Mouse (Mus musculus) MEL (cell line): ENCODE data around the gene Znrf1.

ENCODE experiments used
- CTCF ChIP-seq, 3 experiments: IDR thresholded peaks in 2 of 3; conservative IDR thresholded peaks in 1 of 3; 2 replicates each; pipeline ENCODE4 v1.5.1; 2011 to 2012; ENCODE audit warnings: low read length in 3 of 3, low read depth in 2 of 3, mild to moderate bottlenecking in 2 of 3, improper control_type of control experiment in 1 of 3, inconsistent platforms in 1 of 3, mixed read lengths in 1 of 3, moderate library complexity in 1 of 3; ENCODE audit not compliant: control insufficient read depth in 1 of 3, insufficient read depth in 1 of 3, poor library complexity in 1 of 3, severe bottlenecking in 1 of 3
- E2F4 ChIP-seq: IDR thresholded peaks from 2 replicates; pipeline ENCODE4 v1.6.1; 2011; ENCODE audit warnings: low read depth, low read length, improper control_type of control experiment, borderline replicate concordance
- GABPA ChIP-seq: IDR thresholded peaks from 2 replicates; pipeline ENCODE4 v1.6.1; 2012; ENCODE audit warnings: low read depth, mild to moderate bottlenecking, inconsistent platforms, low read length, improper control_type of control experiment, moderate library complexity
- GATA1 ChIP-seq: IDR thresholded peaks from 2 replicates; pipeline ENCODE4 v1.6.1; 2011; ENCODE audit warnings: low read depth, low read length, improper control_type of control experiment
- NELFE ChIP-seq: IDR thresholded peaks from 2 replicates; pipeline ENCODE4 v1.6.1; 2011; ENCODE audit warnings: low read depth, low read length, improper control_type of control experiment
- TCF12 ChIP-seq: IDR thresholded peaks from 2 replicates; pipeline ENCODE4 v1.6.1; 2014; ENCODE audit warnings: low read depth, mild to moderate bottlenecking, inconsistent platforms, low read length, improper control_type of control experiment, moderate library complexity

DNA sequence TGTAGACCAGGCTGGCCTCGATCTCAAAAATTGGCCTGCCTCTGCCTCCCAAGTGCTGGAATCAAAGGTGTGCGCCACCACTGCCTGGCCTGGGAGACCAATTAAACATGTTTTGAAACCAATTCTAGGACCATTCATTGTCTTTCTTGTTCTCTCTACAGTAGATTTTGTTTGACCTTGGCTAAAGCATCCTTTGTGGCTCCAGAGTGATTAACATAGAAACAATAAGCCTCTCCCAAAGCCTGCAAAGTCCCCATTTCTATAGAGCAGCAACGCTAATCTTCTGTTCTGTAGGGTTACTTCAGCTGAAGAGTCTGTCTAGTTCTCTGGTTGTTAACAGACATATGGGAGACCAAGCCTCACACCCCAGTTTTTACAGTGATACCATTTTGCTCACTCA, 114.8 kb downstream of the Znrf1 start:
- TF ChIP-seq CTCF (IDR thresholded peaks at IDR 0.05 in 2 of 3, conservative IDR thresholded peaks at IDR 0.05 in 1 of 3; ENCODE audit: control insufficient read depth in 1 of 3, insufficient read depth in 1 of 3, low read depth in 2 of 3, low read length in 3 of 3, poor library complexity in 1 of 3, severe bottlenecking in 1 of 3) (no peak), GATA1 (no peak), GABPA (no peak), TCF12 (no peak), NELFE (no peak), E2F4 (no peak)
